Mouse (Mus musculus): ENCODE measurements around the gene Rbbp9.
A peak's percentile ranks its signal among the peaks of the same experiment; 100 is the strongest.
"Not testable (repeated sequence)": the region's sequence is repeated elsewhere in the genome, so short reads cannot be mapped to it uniquely, and the experiment has no call there.

The Rbbp9 gene

DNA sequence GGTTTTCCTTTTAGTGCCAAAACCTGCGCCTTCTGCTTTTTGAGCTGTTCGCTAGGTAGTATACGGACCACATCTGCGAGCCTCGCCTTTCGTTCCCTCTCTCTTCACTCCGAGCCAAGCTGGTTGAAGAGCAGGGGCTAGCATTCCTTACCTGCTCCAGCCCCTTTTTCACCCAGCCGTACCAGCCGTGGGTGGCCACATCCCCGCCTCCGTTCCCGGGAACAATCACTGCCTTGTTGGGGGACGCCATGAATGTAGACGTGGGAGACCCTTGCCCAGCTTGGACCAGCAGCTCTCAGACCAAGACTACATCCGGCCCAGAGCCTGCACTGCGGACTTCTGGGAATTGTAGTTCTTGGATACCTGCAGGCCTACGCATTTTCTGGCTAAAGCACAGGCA, at the start of gene Rbbp9:
Gene Rbbp9, minus strand, starts transcription at position 341 of the 400 bp plus-strand sequence.
- DNase-seq = peak; percentile 76

DNA sequence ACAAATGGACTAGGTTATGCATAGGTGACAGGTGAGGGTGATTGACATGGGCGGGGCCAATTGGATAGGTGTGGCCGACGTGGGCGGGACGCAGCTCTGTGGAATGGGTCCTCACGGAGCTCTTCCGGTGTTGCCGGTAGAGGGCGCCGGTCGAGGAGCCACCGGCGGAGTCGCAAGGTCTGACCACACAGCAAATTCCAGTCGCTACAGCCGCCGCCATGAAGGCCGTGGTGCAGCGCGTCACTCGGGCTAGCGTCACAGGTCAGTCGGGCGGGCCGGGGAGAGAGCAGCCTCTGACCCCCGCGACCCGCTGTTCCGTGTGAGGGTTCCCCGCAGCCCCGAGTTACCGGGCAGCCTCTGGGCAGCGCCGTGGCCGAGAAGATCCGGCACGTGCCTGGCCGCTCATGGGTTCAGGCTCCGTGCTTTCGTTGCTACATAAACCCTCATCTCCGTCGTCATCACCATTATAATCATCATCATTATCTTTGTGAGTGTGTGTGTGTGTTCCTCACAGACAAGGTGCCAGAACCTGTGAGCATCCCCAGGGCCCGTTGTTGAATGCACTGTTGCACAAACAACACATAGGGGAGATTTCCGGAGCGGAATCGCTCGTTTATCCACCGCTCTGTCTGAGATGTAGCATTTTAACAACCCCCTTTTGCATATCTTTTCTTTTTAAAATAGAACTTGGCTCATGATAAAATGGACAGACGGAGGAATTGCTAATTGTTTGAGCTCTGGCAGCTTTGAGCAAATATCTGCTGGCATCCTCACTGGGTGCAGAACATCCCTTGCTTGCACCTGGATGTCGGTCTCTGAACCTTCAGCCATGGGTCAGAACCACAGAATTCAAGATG, 49.4 kb upstream of the Rbbp9 start, which contains the start of gene Dtd1:
Gene Dtd1, plus strand, starts transcription at position 67 of the 857 bp plus-strand sequence.
- peak; percentile 89 for DNase-seq

GRCm38 (mm10) chr2:144598006-144598405, 47.3 kb upstream of the Rbbp9 start:
- no peak for DNase-seq

- DNase-seq = peak; percentile 82
Observed at GRCm38 (mm10) chr2:144593951-144594651, 43.4 kb upstream of the Rbbp9 start, which contains the start of gene Smim26. Gene Smim26 (plus strand): TSS chr2:144594054.

GRCm38 (mm10) chr2:144593036-144593435, 42.4 kb upstream of the Rbbp9 start:
- not testable (repeated sequence) for DNase-seq

- DNase-seq = no peak
Observed at GRCm38 (mm10) chr2:144588723-144589122, 38.1 kb upstream of the Rbbp9 start.

DNA sequence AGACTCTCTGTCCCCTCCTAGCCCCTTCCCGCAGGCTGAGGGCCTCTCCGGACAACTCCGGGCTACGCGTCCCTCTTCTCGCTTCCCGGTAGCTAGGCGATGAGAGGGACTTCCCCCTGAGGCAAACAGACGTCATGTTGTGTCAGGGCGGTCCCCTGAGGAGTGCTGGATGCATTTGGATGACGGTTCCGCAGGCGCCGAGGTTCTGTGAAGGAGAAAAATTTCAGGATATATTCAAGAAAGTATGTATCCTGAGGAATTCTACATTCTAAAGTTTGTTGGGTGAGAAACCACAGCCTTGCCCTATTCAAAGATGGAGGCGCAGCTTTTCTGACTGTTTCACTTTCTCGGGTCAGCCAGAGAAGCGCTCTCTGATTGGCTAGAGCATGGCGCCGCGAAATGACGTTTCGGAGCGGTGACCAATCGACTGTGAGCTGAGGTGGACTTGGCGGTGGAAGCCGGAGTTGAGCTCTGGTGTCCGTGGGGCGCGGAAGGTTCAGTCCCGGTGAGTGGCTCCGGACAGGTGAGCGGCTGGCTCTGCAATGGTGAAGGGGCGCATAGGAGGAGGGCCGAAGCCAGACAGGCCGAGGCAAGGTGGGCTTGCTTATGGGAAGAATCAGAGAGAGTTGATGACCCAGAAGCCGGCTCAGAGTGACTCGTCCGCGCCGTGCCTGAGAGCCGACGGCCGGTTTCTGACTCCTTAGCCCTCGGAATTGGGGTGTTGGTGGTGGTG, 5.3 kb upstream of the Rbbp9 start, which contains the start of gene Sec23b:
Gene Sec23b, plus strand, starts transcription at position 410 of the 733 bp plus-strand sequence.
- DNase-seq = peak; percentile 97

GRCm38 (mm10) chr2:144555286-144555819, 4.7 kb upstream of the Rbbp9 start:
- no peak for DNase-seq

GRCm38 (mm10) chr2:144553905-144554304, 3.2 kb upstream of the Rbbp9 start:
- DNase-seq = no peak

DNA sequence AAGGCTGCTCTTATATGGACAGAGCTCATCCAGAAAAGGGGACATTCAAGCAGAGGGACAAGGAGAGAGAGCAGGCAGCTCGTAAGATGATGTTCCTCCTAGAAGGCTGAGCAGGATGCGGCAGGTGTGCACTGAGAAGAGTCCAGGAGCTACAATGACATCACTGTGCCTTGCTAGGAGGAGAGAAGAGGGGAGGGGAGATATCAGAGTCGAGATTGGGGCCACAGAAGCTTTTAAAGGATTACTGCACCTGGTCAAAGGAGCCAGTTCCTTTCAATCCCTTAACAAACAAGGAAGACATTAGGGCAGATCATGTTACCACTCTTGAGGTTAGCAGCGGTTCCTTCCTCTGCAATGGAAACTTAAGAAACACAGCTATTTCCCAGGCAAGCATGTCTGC, 3.1 kb downstream of the Rbbp9 start:
- DNase-seq = no peak

DNA sequence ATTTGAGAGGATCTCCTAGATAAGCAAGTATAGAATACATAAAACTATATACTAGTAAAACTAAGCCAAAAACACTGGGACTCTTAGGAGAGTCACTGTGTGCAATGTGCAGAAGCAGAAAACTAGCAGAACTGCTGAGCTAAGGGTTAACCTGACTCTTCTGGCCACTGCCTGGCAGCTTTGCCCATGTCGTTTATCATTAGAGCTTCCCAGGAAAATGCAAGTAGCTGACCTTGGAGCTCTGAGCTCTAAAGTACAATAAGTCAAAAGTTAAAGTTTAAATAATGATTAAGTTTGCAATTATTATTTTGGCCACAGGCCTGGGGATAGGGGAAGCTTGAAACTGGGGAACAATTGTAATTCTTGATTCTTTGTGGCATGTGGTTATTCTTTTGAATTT, 5.2 kb downstream of the Rbbp9 start:
- DNase-seq = no peak

- DNase-seq = no peak
Observed at GRCm38 (mm10) chr2:144545061-144545460, 5.6 kb downstream of the Rbbp9 start.

- DNase-seq = no peak
Observed at GRCm38 (mm10) chr2:144544630-144545029, 6.0 kb downstream of the Rbbp9 start.

DNA sequence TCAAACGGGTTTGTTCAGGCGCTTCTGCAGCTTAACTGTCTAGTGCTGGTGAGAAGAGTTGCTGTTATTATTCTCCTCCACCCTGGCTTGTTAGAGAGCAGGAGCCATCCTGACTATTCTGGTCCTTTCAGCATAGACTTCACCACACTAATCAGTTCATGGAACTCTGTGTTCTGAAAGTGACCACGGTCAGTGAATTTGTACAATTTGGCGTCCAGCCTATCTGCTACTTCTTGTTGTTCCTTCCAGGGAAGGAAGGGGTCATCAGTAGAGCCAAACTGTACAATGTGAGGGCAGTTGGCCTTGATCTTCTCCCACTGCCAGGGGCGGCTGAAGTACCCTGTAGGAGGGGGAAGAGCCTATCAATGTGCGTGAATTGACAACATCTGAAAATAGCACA, 7.0 kb downstream of the Rbbp9 start:
- DNase-seq = no peak

DNA sequence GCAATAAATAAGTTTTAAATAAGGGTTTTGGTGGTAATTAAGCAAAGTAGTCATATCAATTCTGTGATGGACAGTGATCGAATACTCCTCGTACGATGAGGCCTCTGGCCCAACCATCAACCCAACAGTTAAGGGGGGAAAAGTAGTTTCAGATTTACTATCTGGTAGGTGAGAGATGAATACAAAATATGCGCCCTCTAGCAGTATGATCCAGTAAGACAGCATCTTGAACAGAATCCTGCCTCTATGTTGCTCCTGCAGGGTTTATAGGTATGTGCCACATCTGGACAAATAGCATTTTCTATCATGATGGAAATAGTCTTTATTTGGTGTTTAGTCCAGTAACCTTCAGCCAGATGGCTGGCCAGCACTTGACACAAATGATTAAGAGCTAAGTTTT, 9.4 kb downstream of the Rbbp9 start:
- DNase-seq = no peak

GRCm38 (mm10) chr2:144537123-144537522, 13.5 kb downstream of the Rbbp9 start:
- DNase-seq = no peak

- no peak for DNase-seq
Observed at GRCm38 (mm10) chr2:144527821-144528174, 22.9 kb downstream of the Rbbp9 start.

- DNase-seq = peak; percentile 98
Observed at GRCm38 (mm10) chr2:144526981-144527820, 23.5 kb downstream of the Rbbp9 start, which contains the start of the genes Dzank1 and Polr3f. Gene Dzank1 (minus strand): TSS chr2:144527414. Gene Polr3f (plus strand): TSS chr2:144527718.

DNA sequence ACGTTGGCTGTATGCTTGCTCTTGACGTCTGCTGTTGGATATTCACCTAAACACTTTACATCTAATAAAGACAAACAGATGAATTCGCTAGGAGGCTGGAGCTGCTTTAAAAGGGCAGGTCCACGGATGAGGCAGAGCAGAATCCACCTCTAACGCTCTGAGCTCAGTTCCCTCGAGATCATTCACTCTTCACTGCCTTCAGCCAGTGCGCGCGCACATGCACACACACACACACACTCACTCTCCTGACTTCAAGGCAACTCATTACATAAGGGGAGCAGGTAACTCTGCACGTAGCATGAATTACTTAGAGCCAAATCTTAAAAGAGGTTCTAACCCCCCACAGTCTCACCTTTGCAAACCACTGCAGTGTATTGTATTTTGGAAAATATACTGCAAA, 24.8 kb downstream of the Rbbp9 start:
- DNase-seq = no peak

DNA sequence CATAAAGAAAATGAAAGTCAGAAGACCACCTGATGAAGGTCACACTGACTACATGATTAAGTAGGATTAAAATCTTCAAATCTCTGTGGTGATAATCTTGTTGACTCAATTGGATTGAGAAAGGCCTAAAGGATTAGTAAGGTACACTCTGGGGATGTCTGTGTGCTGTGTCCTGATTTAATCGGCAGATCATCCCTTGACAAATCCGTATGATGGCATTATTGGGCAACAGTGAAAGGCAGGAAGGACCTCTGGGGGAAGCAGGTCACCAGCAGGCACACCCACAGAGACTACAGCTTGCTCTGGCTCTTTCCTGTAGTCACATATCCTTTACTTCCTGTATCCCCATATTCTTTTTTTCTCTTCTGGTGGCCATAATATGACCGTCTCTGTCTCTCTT, 30.9 kb downstream of the Rbbp9 start:
- DNase-seq = no peak

DNA sequence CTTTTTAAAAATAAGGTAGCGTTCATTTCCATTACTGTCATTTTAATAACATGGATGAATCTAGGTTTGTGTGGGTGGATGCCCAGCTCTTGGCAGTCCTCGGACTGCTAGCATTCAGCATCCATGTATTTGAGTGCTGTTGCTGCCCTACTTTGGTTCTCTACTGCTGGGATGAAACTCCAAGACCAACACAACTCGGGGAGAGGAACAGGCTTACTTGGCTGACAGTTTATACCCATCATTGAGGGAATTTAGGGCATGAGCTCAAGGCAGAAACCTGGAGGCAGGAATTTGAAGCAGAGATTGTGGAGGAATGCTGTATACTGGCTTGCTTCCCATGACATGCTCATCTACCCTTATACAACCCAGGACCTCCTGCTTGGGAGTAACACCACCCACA, 36.0 kb downstream of the Rbbp9 start:
- no peak for DNase-seq

GRCm38 (mm10) chr2:144502134-144502533, 48.5 kb downstream of the Rbbp9 start:
- DNase-seq = no peak

Data from right cerebral cortex, postnatal 25 days (tissue).